Mouse (Mus musculus): Measurements from ENCODE around the gene Gm13276. TPM values are rescaled to one million over a fixed set of nuclear protein-coding genes. Genes with fewer than 3 reads are reported as not detected.
"Not testable (repeated sequence)": the region's sequence is repeated elsewhere in the genome, so short reads cannot be mapped to it uniquely, and the experiment has no call there.

Gene Gm13276
- polyA plus RNA-seq (2015; fragmentation: Nextera tagmentation; extraction: Ambion mirVana): not detected in 2 replicates

DNA sequence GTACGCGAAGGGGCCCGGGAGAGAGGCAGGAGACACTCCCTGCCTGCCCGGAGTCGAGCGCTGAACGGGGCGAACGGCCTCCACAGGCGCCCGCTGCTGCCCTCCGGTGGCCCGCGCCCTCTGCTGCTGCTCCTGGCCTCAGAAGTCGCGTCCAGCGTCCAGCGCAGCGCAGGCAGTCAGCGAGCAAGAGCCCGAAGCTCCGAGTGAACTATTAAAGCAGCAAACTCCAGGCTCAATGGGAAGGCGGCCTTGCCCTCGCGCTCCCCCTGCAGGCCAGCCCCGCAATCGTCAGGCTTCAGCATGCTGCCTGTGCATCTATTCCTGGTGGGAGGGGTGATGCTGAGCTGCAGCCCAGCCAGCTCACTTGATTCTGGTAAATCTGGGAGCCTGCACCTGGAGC lies at the start of gene Gm13276:
Gm13276 (plus strand) TSS at position 301 of the 400 bp plus-strand sequence.
- not testable (repeated sequence) for H3K4me3 ChIP-seq, H3K4me1 ChIP-seq
- no CpG with 5 or more reads among the region's 27 CpGs for WGBS

DNA sequence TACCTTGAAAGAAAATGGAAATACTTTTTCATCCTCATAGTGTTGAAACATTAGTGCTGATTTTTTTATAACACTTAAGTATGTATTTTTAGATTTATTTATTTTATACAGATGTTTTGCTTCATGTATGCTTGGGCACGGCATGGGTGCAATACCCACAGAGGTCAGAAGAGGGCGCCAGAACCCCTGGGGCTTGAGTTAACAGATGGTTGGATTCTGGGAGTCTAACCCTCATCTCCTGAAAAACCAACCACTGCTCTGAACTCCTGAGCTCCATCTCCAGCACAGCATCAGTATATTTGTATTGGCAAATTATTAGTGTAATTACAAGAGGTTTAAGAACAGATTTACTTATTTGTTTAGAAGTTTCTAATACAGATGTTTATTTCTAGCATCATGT lies 47.0 kb upstream of the Gm13276 start:
- Histone ChIP-seq H3K9ac (no peak overlapping the region), H3K27me3 (replicated peaks) (peaks cover 12% of the 10 kb centered on the region; the same call in 1 of the 2 replicates), H3K4me3 (no peak overlapping the region), H3K4me1 (peaks cover 4% of the 10 kb centered on the region), H3K4me2 (no peak overlapping the region), H3K27ac (replicated peaks) (no peak overlapping the region), H3K9me3 (no peaks in the 10 kb centered on the region), H3K36me3 (no peaks in the 10 kb centered on the region)
- 9% methylated on average over 2 of the region's 2 CpGs for WGBS
- ATAC-seq (ENCODE audit: extremely low read depth, insufficient number of reproducible peaks, low FRiP score, low TSS enrichment): peak; percentile 54; the same call in 1 of the 2 replicates

More for the DNA sequence above, at the start of gene Gm13276:
- not testable (repeated sequence) for H3K9ac ChIP-seq; ATAC-seq (ENCODE audit: extremely low read depth, insufficient number of reproducible peaks, low FRiP score, low TSS enrichment); H3K36me3 ChIP-seq; H3K27ac ChIP-seq (replicated peaks); H3K9me3 ChIP-seq; H3K4me2 ChIP-seq; H3K27me3 ChIP-seq (replicated peaks)

GRCm38 (mm10) chr4:88739036-88739435 lies 46.5 kb upstream of the Gm13276 start:
- Histone ChIP-seq H3K27ac (replicated peaks) (no peak overlapping the region), H3K9me3 (no peaks in the 10 kb centered on the region), H3K4me2 (no peak overlapping the region), H3K27me3 (replicated peaks) (peaks cover 12% of the 10 kb centered on the region; the same call in 1 of the 2 replicates), H3K4me3 (no peak overlapping the region), H3K36me3 (no peaks in the 10 kb centered on the region), H3K9ac (no peak overlapping the region), H3K4me1 (peaks cover 4% of the 10 kb centered on the region)
- ATAC-seq (ENCODE audit: extremely low read depth, insufficient number of reproducible peaks, low FRiP score, low TSS enrichment): no peak
- WGBS: 81% methylated on average over 6 of the region's 6 CpGs

DNA sequence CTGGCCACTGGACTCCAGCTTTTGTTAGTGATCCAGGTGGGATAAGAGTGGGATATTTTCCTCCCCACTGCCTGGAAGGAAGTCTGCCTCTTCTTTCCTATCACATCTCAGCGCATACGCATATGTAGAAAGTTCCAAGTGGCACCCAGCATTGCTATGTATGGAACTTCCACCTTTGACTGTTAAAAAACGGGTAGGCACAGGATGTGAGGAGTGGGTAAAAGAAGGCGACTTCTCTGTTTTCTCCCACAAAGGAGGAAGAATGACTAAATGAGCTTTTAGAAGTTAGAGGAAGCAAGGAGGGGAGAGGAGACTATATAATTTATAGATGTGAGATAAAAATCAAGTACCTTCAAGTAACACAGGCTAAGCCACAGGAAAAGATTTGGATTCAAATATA lies 44.1 kb upstream of the Gm13276 start:
- Histone ChIP-seq H3K4me3 (no peak overlapping the region), H3K4me2 (no peak overlapping the region), H3K4me1 (peaks cover 4% of the 10 kb centered on the region), H3K36me3 (no peaks in the 10 kb centered on the region), H3K27me3 (replicated peaks) (peaks cover 7% of the 10 kb centered on the region; the same call in 1 of the 2 replicates), H3K27ac (replicated peaks) (no peak overlapping the region), H3K9ac (no peak overlapping the region), H3K9me3 (no peaks in the 10 kb centered on the region)
- WGBS: 76% methylated on average over 4 of the region's 4 CpGs
- no peak for ATAC-seq (ENCODE audit: extremely low read depth, insufficient number of reproducible peaks, low FRiP score, low TSS enrichment)

- H3K27me3 ChIP-seq (replicated peaks): peaks cover 7% of the 10 kb centered on the region; the same call in 1 of the 2 replicates
- H3K9me3 ChIP-seq: no peaks in the 10 kb centered on the region
- no peak for ATAC-seq (ENCODE audit: extremely low read depth, insufficient number of reproducible peaks, low FRiP score, low TSS enrichment)
These were observed 42.6 kb upstream of the Gm13276 start for GRCm38 (mm10) chr4:88742771-88743371.

DNA sequence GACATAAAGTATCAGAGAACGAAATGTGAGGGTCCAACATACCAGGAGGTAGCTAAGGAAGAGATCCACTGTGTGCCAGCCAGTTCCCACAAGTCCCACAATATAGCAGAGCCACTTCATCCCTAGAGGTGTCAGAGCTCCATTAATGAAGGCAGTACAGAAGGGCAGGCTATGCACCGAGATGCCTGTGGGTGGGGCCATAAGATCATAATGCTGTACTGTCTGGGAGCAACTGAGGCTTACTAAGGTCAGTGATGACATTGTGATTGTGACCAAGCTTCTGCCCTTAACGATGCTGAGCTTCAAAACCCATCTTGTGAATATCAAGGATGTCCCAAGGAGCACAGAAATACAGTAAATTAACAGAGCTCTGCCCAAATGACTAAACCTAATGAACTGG lies 41.3 kb upstream of the Gm13276 start:
- WGBS: 58% methylated on average over 3 of the region's 3 CpGs
- no peaks in the 10 kb centered on the region for H3K36me3 ChIP-seq
- H3K9me3 ChIP-seq: no peaks in the 10 kb centered on the region
- no peaks in the 10 kb centered on the region for H3K4me1 ChIP-seq
- H3K27me3 ChIP-seq (replicated peaks): peaks cover 3% of the 10 kb centered on the region; the same call in 1 of the 2 replicates
- ATAC-seq (ENCODE audit: extremely low read depth, insufficient number of reproducible peaks, low FRiP score, low TSS enrichment): no peak
- H3K4me2 ChIP-seq: no peak overlapping the region
- no peak overlapping the region for H3K4me3 ChIP-seq
- no peak overlapping the region for H3K9ac ChIP-seq
- no peak overlapping the region for H3K27ac ChIP-seq (replicated peaks)

More at GRCm38 (mm10) chr4:88742771-88743371, 42.6 kb upstream of the Gm13276 start:
- Histone ChIP-seq H3K27ac (replicated peaks) (no peak overlapping the region), H3K4me1 (peaks cover 2% of the 10 kb centered on the region), H3K4me3 (no peak overlapping the region), H3K4me2 (no peak overlapping the region), H3K36me3 (no peaks in the 10 kb centered on the region), H3K9ac (no peak overlapping the region)
- 63% methylated on average over 7 of the region's 7 CpGs for WGBS

DNA sequence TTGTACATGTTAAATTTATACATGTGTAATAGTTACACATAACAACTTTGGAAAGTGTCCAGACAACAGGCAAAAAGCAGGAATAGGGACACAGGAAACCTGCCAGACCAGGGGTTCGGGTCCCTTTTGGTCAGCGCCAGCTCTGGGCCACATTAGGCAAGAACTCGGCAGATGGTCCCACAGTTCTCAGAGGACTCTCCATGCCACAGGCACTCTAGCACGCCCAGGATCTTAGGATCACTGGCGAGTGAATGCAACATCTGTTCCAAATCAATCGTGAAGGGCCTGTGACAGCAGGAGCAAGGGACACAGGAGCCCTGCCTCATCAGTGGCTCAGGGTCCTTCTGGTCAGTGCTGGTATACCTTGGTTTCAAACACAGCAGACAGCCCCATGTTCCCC lies 35.6 kb upstream of the Gm13276 start:
- Histone ChIP-seq H3K4me1 (no peaks in the 10 kb centered on the region), H3K27me3 (replicated peaks) (no peaks in the 10 kb centered on the region; the same call in 1 of the 2 replicates), H3K4me2 (no peak overlapping the region), H3K9ac (no peak overlapping the region), H3K9me3 (no peaks in the 10 kb centered on the region), H3K27ac (replicated peaks) (no peak overlapping the region), H3K4me3 (no peak overlapping the region), H3K36me3 (no peaks in the 10 kb centered on the region)
- 56% methylated on average over 6 of the region's 6 CpGs for WGBS
- no peak for ATAC-seq (ENCODE audit: extremely low read depth, insufficient number of reproducible peaks, low FRiP score, low TSS enrichment)

DNA sequence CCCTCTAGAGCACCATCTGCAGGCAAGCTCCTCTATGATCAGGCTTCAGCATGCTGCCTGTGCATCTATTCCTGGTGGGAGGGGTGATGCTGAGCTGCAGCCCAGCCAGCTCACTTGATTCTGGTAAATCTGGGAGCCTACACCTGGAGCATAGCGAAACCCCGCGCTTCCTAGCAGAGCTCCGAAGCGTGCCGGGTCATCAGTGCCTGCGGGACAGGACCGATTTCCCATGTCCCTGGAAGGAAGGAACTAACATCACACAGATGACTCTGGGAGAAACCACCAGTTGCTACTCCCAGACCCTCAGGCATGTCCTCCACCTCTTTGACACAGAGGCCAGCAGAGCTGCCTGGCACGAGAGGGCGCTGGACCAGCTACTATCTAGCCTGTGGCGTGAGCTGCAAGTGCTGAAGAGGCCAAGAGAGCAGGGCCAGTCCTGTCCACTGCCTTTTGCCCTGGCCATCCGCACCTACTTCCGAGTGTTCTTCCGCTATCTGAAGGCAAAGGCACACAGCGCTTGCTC lies 30.6 kb upstream of the Gm13276 start, which contains the start of gene Gm13271:
Gm13271 (plus strand) TSS at position 51 of the 523 bp plus-strand sequence.
- H3K9me3 ChIP-seq; H3K36me3 ChIP-seq; H3K4me2 ChIP-seq; H3K9ac ChIP-seq; ATAC-seq (ENCODE audit: extremely low read depth, insufficient number of reproducible peaks, low FRiP score, low TSS enrichment); H3K4me3 ChIP-seq; H3K27me3 ChIP-seq (replicated peaks): not testable (repeated sequence)
- Histone ChIP-seq H3K27ac (replicated peaks) (peak within 1 kb of the TSS; percentile 48; the same call in 1 of the 2 replicates), H3K4me1 (peaks cover 15% of the 10 kb centered on the region)
- 56% methylated on average over 15 of the region's 15 CpGs for WGBS

DNA sequence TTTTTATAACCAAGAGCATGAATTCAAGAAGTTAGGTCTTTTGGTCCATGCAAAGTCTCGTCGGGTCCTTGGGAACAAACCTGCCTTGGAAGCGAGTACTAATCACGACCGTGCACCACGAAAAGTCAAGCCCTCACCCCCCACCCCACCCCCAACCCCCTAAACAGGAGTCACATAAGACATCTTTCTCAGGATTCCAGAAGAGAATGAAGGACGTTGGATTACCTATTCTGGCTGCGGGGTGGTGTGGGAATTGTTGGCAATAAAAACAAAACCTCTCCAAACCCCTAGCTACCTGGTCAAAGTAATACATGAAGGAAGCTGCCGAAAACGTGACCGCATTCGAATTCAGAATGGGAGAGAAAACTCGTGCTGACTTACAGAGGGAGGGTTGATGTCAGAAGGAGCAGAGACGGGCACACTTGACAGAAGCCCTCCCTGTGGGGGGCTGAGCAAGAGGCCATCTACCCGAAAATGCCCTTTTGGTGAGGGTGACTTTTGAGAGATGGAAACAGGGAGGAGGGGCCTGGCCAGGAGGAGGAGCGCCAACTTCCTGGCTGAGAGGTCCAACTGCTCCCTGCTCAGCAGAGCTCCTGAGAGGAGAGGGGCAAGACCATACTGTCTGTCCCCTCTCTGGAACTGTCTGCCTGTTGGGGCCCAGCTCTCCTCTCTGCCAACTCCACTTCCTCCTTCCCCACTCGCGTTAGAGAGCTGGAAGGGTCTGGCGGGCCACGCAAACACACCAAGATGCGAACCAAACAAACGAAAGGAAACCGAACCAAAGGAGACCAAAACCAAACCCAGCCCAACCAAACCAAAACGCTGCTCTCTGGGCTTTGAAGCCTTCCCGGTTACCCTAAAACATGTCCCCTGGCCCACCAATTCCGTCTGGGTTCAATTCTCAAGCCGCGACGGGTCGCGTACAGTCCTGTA lies 28.7 kb upstream of the Gm13276 start:
- peak overlapping the region; percentile 60 for H3K4me3 ChIP-seq
- H3K4me1 ChIP-seq: peaks cover 15% of the 10 kb centered on the region
- not testable (repeated sequence) for H3K36me3 ChIP-seq; H3K9me3 ChIP-seq; H3K27me3 ChIP-seq (replicated peaks); ATAC-seq (ENCODE audit: extremely low read depth, insufficient number of reproducible peaks, low FRiP score, low TSS enrichment)
- H3K27ac ChIP-seq (replicated peaks): peak overlapping the region; percentile 95
- 9% methylated on average over 29 of the region's 31 CpGs for WGBS
- peak overlapping the region; percentile 77 for H3K4me2 ChIP-seq
- peak overlapping the region; percentile 89 for H3K9ac ChIP-seq

- Histone ChIP-seq H3K9ac (peak overlapping the region; percentile 89; the same call in 1 of the 2 replicates), H3K27ac (replicated peaks) (peak overlapping the region; percentile 95), H3K4me3 (peak overlapping the region; percentile 60), H3K4me1 (peaks cover 15% of the 10 kb centered on the region), H3K4me2 (peak overlapping the region; percentile 77)
- H3K9me3 ChIP-seq; H3K27me3 ChIP-seq (replicated peaks); H3K36me3 ChIP-seq: not testable (repeated sequence)
- under 1% methylated on average over 21 of the region's 21 CpGs for WGBS
- ATAC-seq (ENCODE audit: extremely low read depth, insufficient number of reproducible peaks, low FRiP score, low TSS enrichment): peak; percentile 97
These were observed 27.9 kb upstream of the Gm13276 start for GRCm38 (mm10) chr4:88757628-88758031.

- H3K4me1 ChIP-seq: peaks cover 15% of the 10 kb centered on the region
- not testable (repeated sequence) for H3K4me2 ChIP-seq; H3K9ac ChIP-seq; H3K36me3 ChIP-seq; H3K4me3 ChIP-seq; ATAC-seq (ENCODE audit: extremely low read depth, insufficient number of reproducible peaks, low FRiP score, low TSS enrichment); H3K9me3 ChIP-seq; H3K27ac ChIP-seq (replicated peaks); H3K27me3 ChIP-seq (replicated peaks)
- WGBS: 77% methylated on average over 9 of the region's 9 CpGs
These were observed 26.8 kb upstream of the Gm13276 start for GRCm38 (mm10) chr4:88758751-88759150.
